Mouse (Mus musculus) heart, postnatal 25 days (tissue): Measurements from ENCODE around the gene Sdk1. TPM values are rescaled to one million over a fixed set of nuclear protein-coding genes. Genes with fewer than 3 reads are reported as not detected.
"Not testable (repeated sequence)": the region's sequence is repeated elsewhere in the genome, so short reads cannot be mapped to it uniquely, and the experiment has no call there.

Source experiments
- DNase-seq: peaks from one replicate; pipeline ENCODE4 v3.0.0; 2022; ENCODE audit warnings: low spot score
- intact Hi-C: fragments of 180-260 bp; cut with DNase I; formaldehyde crosslinking; loops from one replicate; pipeline ENCODE4 v1.15.1; 2025
- total RNA-seq, 2 experiments: library from RNA; stranded (reverse); gene quantifications; 2 replicates each; pipeline ENCODE4 v1.2.3; 2021

Sdk1 gene
- total RNA-seq, 2 experiments from 2014 or later = 1.5 to 2.2 TPM

- intact Hi-C loops = no loop called here
- DNase-seq = no peak
Measured at GRCm38 (mm10) chr5:141612721-141613120, 371.4 kb downstream of the Sdk1 start.

- intact Hi-C loops = no loop called here
- no peak for DNase-seq
Measured at GRCm38 (mm10) chr5:141615763-141616162, 374.5 kb downstream of the Sdk1 start.

DNA sequence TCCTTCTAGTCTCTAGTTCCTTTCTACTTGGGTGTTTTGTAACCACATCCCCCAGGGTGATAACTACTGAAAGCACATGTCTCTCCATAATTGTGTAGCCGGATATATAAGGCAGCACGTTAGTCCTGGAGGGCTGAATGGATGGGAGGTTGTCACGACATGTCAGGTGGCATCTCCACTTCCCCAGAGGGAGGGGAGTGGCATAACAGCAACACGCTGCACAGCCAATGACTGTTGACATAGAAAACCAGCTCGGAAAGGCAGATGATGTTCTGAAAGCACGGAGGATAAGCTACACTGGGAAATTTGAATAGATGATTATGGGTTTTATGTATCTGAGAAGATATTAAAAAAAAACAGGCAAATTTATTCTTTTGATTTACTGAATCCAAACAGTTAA, 376.4 kb downstream of the Sdk1 start:
- intact Hi-C loops = no loop called here
- DNase-seq = no peak

DNA sequence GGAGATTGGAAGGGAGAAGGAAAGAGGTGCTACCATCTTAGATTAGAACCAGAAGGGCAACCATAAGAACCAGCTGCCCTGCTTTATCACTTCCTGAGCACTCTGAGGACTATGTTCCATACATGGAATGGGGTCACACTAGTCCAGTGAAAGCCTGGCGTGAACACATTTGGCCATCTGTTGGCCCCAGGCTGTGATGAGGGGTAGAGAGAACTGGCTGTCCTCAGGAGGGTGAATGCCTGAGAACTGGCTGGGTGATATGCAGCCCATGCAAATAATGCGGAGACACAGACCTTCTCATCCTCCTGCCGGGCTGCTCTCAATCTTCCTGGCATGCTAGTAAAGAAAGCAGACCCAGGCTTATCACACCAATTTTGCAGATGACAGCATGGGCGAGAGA, 384.1 kb downstream of the Sdk1 start:
- DNase-seq = no peak
- intact Hi-C loops = no loop called here

- intact Hi-C loops = no loop called here
- no peak for DNase-seq
Measured at GRCm38 (mm10) chr5:141631641-141632040, 390.4 kb downstream of the Sdk1 start.

- DNase-seq = no peak
- intact Hi-C loops = no loop called here
Measured at GRCm38 (mm10) chr5:141633271-141633670, 392.0 kb downstream of the Sdk1 start.

DNA sequence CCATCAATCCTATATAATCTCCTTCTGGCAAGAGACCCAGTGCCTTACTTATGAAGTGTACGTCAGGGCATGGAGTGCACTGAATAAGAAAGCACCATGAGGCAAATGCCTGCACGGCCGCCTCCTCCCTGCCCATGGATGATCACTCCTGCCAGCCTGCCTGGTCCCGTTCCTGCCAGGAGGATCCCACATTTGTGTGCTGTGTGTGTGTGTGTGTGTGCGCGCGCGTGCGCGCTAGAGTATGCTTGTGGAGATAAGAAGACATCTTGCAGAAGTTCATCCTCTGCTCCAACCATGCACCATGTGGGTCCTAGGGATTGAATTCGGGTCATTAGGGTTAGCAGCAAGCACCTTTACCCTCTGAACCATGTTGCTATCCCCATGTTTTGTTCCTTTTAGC, 395.1 kb downstream of the Sdk1 start:
- no peak for DNase-seq
- intact Hi-C loops = no loop called here

DNA sequence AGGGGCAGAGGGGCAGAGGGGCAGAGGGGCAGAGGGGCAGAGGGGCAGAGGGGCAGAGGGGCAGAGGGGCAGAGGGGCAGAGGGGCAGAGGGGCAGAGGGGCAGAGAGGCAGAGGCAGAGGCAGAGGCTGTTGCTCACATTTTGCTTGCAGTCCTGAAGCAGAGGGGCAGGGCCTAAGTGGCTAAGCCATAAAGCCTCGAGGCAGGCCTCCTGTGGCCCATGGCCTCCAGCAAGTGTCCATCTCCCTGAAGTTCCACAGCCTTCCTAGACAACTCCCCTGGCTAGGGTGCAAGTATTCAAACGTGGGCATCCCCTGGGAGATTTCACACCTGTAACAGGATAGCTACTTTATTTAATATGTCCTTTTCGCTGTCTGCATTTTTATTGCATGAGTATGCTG, 395.8 kb downstream of the Sdk1 start:
- DNase-seq, intact Hi-C loops: not testable (repeated sequence)

GRCm38 (mm10) chr5:141645671-141646070, 404.4 kb downstream of the Sdk1 start:
- no peak for DNase-seq
- intact Hi-C loops = no loop called here

GRCm38 (mm10) chr5:141646621-141647020, 405.3 kb downstream of the Sdk1 start:
- DNase-seq = no peak
- intact Hi-C loops = no loop called here

GRCm38 (mm10) chr5:141649831-141650375, 408.6 kb downstream of the Sdk1 start:
- DNase-seq = no peak
- intact Hi-C loops = no loop called here

- no peak for DNase-seq
- intact Hi-C loops = no loop called here
Measured at GRCm38 (mm10) chr5:141651690-141652377, 410.5 kb downstream of the Sdk1 start.

DNA sequence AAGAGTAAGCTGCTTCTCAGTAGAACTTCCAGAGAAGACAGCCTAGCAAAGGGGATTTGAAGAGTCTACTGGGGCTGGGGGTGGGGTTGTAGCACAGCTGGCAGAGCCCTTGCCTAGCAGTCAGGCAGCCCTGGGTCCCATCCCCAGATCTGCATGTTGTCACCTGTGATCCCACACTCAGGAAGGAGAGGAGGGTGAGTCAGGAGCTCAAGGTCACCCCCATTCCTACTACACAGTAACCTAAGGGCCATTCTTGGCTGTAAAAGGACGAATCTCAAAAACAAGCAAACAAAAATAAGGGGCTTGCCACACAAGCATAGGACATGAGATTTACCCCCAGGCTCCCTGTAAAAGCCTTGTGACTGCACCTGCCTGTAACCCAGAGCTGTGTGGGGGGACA, 435.1 kb downstream of the Sdk1 start:
- intact Hi-C loops = no loop called here
- DNase-seq = no peak

- DNase-seq = no peak
- intact Hi-C loops = no loop called here
Measured at GRCm38 (mm10) chr5:141677034-141677433, 435.7 kb downstream of the Sdk1 start.

DNA sequence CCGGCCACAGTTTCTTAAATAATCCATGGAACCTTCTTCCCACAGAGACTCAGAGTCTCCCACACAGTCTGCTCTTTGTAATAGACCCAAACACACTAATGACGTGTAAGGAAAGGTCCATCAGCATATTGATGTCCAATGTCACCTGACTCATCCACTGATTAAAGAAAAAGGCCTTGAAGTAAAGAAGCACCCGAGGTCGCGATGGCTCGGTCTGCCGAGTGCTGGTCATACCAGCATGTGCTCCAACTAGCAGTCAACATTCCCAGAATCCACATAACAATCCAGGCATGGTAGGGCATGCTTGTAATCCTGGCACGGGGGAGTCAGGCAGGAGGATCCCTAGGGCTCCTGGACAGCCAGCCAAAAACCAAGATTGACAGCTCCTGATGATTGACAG, 436.6 kb downstream of the Sdk1 start:
- no peak for DNase-seq
- intact Hi-C loops = no loop called here

DNA sequence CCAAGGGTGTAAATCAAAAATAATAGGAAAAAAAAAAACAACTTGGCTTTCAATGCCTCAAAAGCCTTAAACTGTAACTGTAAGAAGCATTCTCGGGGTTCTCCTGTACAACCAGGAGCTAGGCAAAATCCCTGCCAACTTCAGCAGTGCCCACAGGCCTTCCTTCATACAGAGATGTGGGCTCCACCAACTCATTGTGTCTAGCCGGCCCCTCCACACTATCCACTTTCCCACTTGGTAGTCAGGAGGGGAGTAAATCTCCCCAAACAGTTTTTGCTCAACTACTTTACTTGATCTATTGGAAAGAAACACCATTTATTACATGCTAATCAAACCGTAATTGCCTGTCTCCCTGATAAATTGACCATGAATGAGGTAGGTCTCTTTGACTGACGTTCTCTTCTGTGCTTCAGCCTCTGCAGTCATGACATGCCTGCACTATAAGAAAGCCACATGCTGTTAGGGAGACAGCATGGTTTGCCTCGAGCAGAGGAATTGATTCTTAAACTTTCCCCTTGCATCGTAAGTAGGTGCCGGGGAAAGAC, 445.7 kb downstream of the Sdk1 start:
- intact Hi-C loops = no loop called here
- no peak for DNase-seq

GRCm38 (mm10) chr5:141689442-141690105, 448.3 kb downstream of the Sdk1 start:
- intact Hi-C loops = no loop called here
- DNase-seq = no peak

GRCm38 (mm10) chr5:141691482-141691975, 450.2 kb downstream of the Sdk1 start:
- intact Hi-C loops = no loop called here
- DNase-seq = peak; percentile 68

DNA sequence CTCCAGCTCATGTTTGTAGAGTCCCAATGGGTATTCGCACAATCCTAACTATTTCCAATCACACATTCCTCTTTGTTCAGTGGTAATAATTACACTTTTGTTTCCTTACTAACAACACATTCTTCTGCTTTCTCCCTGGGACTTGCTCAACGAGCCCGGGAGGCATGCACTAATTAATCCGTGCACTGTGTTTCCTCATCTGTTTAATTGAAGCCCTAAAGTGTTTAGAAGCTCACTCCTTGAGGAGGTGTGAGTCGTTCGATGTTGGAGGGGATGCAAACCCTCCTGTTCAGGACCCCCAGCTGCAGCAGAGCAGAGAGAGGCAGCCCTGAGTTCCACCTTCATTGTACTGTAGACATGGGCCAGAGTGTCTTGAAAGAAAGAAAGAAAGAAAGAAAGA, 452.4 kb downstream of the Sdk1 start:
- intact Hi-C loops = no loop called here
- no peak for DNase-seq

- DNase-seq = no peak
- intact Hi-C loops = no loop called here
Measured at GRCm38 (mm10) chr5:141694901-141695300, 453.6 kb downstream of the Sdk1 start.

DNA sequence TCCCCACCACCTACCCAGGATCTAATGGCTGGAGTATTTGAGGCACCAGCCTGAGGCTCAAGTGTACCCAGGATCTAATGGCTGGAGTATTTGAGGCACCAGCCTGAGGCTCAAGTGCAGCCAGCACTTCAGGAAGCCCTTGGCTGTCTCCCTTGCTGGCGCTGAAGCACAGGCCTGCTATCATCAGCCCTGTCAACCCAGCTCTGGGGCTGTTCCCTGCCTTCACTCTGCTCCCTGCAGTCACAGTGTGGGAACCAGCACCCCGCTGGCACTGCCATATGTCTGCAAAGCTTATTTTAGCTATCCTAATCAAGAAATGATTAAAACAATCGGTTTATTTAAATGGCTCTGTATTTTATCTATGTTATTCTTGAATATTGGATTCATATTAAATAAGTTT, 457.1 kb downstream of the Sdk1 start:
- intact Hi-C loops = no loop called here
- DNase-seq = no peak
